Mouse (Mus musculus) lung, adult 2 months (tissue): ENCODE measurements around the gene 2310022A10Rik. TPM values are rescaled to one million over a fixed set of nuclear protein-coding genes. Genes with fewer than 3 reads are reported as not detected.

Source experiments
- DNase-seq: peaks from one replicate; pipeline ENCODE4 v3.0.0; 2022
- H3K4me1 ChIP-seq: fragments of 200-500 bp; 2 replicates; pipeline ENCODE4 v1.6.1; 2011; ENCODE audit warnings: low read length; ENCODE audit not compliant: control insufficient read depth, insufficient read depth
- H3K4me3 ChIP-seq: fragments of 200-500 bp; replicated peaks from 2 replicates; pipeline ENCODE3; 2011; ENCODE audit warnings: low read depth, mild to moderate bottlenecking, control low read depth, low read length; ENCODE audit errors: extremely low read depth
- CTCF ChIP-seq: fragments of 200-500 bp; IDR thresholded peaks from 2 replicates; pipeline ENCODE4 v1.5.1; 2011; ENCODE audit warnings: mild to moderate bottlenecking, low read length, control low read depth; ENCODE audit not compliant: insufficient read depth
- POLR2A ChIP-seq: fragments of 200-500 bp; IDR thresholded peaks from 2 replicates; pipeline ENCODE4 v1.6.1; 2011; ENCODE audit warnings: low read depth, mild to moderate bottlenecking, control low read depth, low read length, borderline replicate concordance; ENCODE audit errors: extremely low read depth
- WGBS: fragments of 180-500 bp; shearing (Covaris S2); methylation state at CpG from one replicate; pipeline ENCODE4 v1.1.7; 2018; 5-methylcytosine and 5-hydroxymethylcytosine counted together
- polyA plus RNA-seq: library from polyadenylated mRNA; depleted of rRNA; stranded (reverse); fragments of >200 nt; gene quantifications from 2 replicates; pipeline ENCODE4 v1.2.3, GENCODE M21; 2012; rRNA removed

2310022A10Rik gene
- polyA plus RNA-seq, 1 experiment = 28.5 TPM

- DNase-seq = no peak
- H3K4me1 ChIP-seq = 0 out of 2 replicates have a peak, but pooled peaks cover 2% of the 10 kb centered on the region
- no peak overlapping the region for H3K4me3 ChIP-seq
- no peak for TF ChIP-seq POLR2A
- no peak for TF ChIP-seq CTCF
- 95% methylated on average over 4 of the region's 4 CpGs for WGBS
Observed at GRCm38 (mm10) chr7:27631439-27631838, 78.4 kb downstream of the 2310022A10Rik start.

Other genes starting within 250 kb of the 2310022A10Rik start
- gene Ltbp4, start 215.5 kb upstream of the 2310022A10Rik start, polyA plus RNA-seq = 496 and 612 TPM in 2 replicates
- 76.4 and 85.1 TPM in 2 replicates for gene Shkbp1, start 197.2 kb upstream of the 2310022A10Rik start, polyA plus RNA-seq
- not detected in 2 replicates for gene Gm20479, start 195.8 kb upstream of the 2310022A10Rik start, polyA plus RNA-seq
- gene Sptbn4, start 105.5 kb upstream of the 2310022A10Rik start, polyA plus RNA-seq = 0.05 and 0.13 TPM in 2 replicates
- gene Blvrb, start 105.3 kb upstream of the 2310022A10Rik start, polyA plus RNA-seq = 71.6 and 78.8 TPM in 2 replicates
- gene Sertad3, start 79.5 kb upstream of the 2310022A10Rik start, polyA plus RNA-seq = 10.2 and 10.5 TPM in 2 replicates
- gene Sertad1, start 66.3 kb upstream of the 2310022A10Rik start, polyA plus RNA-seq = 50.7 and 56.1 TPM in 2 replicates
- gene Prx, start 53.9 kb upstream of the 2310022A10Rik start, polyA plus RNA-seq = 62.0 and 67.4 TPM in 2 replicates
- 1.3 and 1.8 TPM in 2 replicates for gene Hipk4, start 30.0 kb upstream of the 2310022A10Rik start, polyA plus RNA-seq
- gene Pld3, start within 50 bp of the 2310022A10Rik start, polyA plus RNA-seq = 180 and 201 TPM in 2 replicates
- gene Akt2, start 38.3 kb downstream of the 2310022A10Rik start, polyA plus RNA-seq = 81.4 and 101 TPM in 2 replicates
- not detected in 2 replicates for gene Ttc9b, start 100.7 kb downstream of the 2310022A10Rik start, polyA plus RNA-seq
- gene Map3k10, start 121.4 kb downstream of the 2310022A10Rik start, polyA plus RNA-seq = 27.1 and 31.9 TPM in 2 replicates
- gene Zfp607b, start 136.1 kb downstream of the 2310022A10Rik start, polyA plus RNA-seq = 0.36 and 1.5 TPM in 2 replicates
- gene Zfp60, start 178.2 kb downstream of the 2310022A10Rik start, polyA plus RNA-seq = 1.2 and 1.9 TPM in 2 replicates